Mouse (Mus musculus): ENCODE measurements around the gene Krtap1-4. TPM values are rescaled to one million over a fixed set of nuclear protein-coding genes. Genes with fewer than 3 reads are reported as not detected.
"Not testable (repeated sequence)": the region's sequence is repeated elsewhere in the genome, so short reads cannot be mapped to it uniquely, and the experiment has no call there.

Gene Krtap1-4
- polyA plus RNA-seq (2016; fragmentation: Nextera tagmentation; extraction: Ambion mirVana), result not detected in 2 replicates

GRCm38 (mm10) chr11:99583245-99583704 is at the start of gene Krtap1-4:
Krtap1-4 (minus strand) TSS chr11:99583654.
- Histone ChIP-seq H3K9me3 (replicated peaks) (no peaks in the 10 kb centered on the region), H3K4me1 (no peaks in the 10 kb centered on the region), H3K36me3 (no peaks in the 10 kb centered on the region), H3K4me3 (no peak within 1 kb of the TSS), H3K27ac (no peak within 1 kb of the TSS), H3K27me3 (ENCODE audit: low read depth, poor library complexity, severe bottlenecking) (no peaks in the 10 kb centered on the region)
- no peak for DNase-seq (ENCODE audit: low spot score)
- 75% methylated on average over 5 of the region's 5 CpGs for WGBS

DNA sequence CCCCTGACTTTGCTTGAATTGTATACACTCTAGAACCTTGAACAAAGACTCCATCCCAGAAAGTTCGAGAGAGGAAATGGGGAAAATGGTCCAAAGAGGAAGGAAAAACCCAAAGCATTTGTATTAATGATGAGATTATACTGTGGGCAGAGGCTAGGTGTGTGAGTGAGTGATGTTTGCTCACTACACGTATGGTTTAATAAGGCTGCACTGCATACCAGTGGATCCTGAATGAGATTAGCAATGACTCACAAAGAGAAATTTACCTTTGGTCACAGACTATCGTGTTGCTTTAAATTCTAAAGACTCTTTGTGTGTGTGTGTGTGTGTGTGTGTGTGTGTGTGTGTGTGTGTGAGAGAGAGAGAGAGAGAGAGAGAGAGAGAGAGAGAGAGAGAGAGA is 47.4 kb upstream of the Krtap1-4 start:
- 85% methylated on average over 3 of the region's 3 CpGs for WGBS
- no peak overlapping the region for H3K27ac ChIP-seq
- H3K9me3 ChIP-seq (replicated peaks), result no peaks in the 10 kb centered on the region
- H3K36me3 ChIP-seq, result no peaks in the 10 kb centered on the region
- no peaks in the 10 kb centered on the region for H3K27me3 ChIP-seq (ENCODE audit: low read depth, poor library complexity, severe bottlenecking)
- H3K4me3 ChIP-seq, result no peak overlapping the region
- peaks cover 2% of the 10 kb centered on the region; the same call in 1 of the 2 replicates for H3K4me1 ChIP-seq
- no peak for DNase-seq (ENCODE audit: low spot score)

GRCm38 (mm10) chr11:99628138-99628537 is 44.7 kb upstream of the Krtap1-4 start, which contains the start of gene Krtap4-1:
Krtap4-1 (minus strand) TSS chr11:99628238.
- no peaks in the 10 kb centered on the region for H3K9me3 ChIP-seq (replicated peaks)
- no peak for DNase-seq (ENCODE audit: low spot score)
- no peaks in the 10 kb centered on the region for H3K4me1 ChIP-seq
- no peak within 1 kb of the TSS for H3K27ac ChIP-seq
- H3K36me3 ChIP-seq, result no peaks in the 10 kb centered on the region
- no peaks in the 10 kb centered on the region for H3K27me3 ChIP-seq (ENCODE audit: low read depth, poor library complexity, severe bottlenecking)
- WGBS, result 84% methylated on average over 4 of the region's 4 CpGs
- no peak within 1 kb of the TSS for H3K4me3 ChIP-seq

DNA sequence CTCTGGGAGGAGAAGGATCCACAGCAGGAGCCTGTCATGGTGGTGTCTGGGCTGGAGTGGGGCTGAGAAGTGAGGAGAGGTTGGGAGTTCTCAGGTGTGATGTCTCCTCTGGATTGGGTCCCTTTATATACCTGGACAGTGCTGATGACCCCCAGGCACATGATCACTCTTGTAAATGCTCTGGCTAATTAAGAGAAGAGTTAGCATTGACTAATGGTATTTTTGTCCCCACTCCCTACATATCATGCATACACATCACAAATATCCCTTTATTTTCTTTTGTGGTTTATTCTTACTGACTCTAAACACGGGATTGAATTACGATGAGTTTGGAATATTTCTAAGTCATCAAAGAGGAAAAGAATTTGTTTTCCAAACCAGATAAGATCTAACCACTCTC is 36.9 kb upstream of the Krtap1-4 start, which contains the start of gene Gm11562:
Gm11562 (minus strand) TSS at position 101 of the 400 bp plus-strand sequence.
- WGBS, result 93% methylated on average over 2 of the region's 2 CpGs
- no peak within 1 kb of the TSS for H3K4me3 ChIP-seq
- DNase-seq (ENCODE audit: low spot score), result no peak
- H3K27me3 ChIP-seq (ENCODE audit: low read depth, poor library complexity, severe bottlenecking), result no peaks in the 10 kb centered on the region
- H3K9me3 ChIP-seq (replicated peaks), result no peaks in the 10 kb centered on the region
- H3K4me1 ChIP-seq, result no peaks in the 10 kb centered on the region
- H3K36me3 ChIP-seq, result no peaks in the 10 kb centered on the region
- no peak within 1 kb of the TSS for H3K27ac ChIP-seq

GRCm38 (mm10) chr11:99614796-99615363 is 31.4 kb upstream of the Krtap1-4 start, which contains the start of gene Krtap2-4:
Krtap2-4 (minus strand) TSS chr11:99614846.
- DNase-seq (ENCODE audit: low spot score), result no peak
- no peak within 1 kb of the TSS for H3K27ac ChIP-seq
- no peaks in the 10 kb centered on the region for H3K9me3 ChIP-seq (replicated peaks)
- H3K4me3 ChIP-seq, result no peak within 1 kb of the TSS
- 80% methylated on average over 3 of the region's 3 CpGs for WGBS
- H3K4me1 ChIP-seq, result no peaks in the 10 kb centered on the region
- no peaks in the 10 kb centered on the region for H3K27me3 ChIP-seq (ENCODE audit: low read depth, poor library complexity, severe bottlenecking)
- no peaks in the 10 kb centered on the region for H3K36me3 ChIP-seq

DNA sequence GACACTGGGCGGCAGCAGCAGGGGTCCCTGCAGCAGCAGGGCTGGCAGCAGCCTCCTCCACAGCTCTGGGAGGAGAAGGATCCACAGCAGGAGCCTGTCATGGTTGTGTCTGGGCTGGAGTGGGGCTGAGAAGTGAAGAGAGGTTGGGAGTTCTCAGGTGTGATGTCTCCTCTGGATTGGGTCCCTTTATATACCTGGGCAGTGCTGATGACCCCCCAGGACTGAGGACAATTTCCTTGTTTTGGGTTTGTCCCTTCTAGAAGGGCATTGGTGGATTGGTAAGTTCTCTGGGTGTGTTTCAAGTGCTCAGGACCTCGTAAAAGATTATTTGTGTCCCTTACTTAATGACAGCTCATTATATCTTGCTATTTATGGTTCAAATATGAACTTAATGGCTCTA is 26.6 kb upstream of the Krtap1-4 start, which contains the start of gene Gm11937:
Gm11937 (minus strand) TSS at position 101 of the 400 bp plus-strand sequence.
- H3K36me3 ChIP-seq; H3K27ac ChIP-seq; H3K4me3 ChIP-seq; H3K9me3 ChIP-seq (replicated peaks); H3K4me1 ChIP-seq; H3K27me3 ChIP-seq (ENCODE audit: low read depth, poor library complexity, severe bottlenecking); DNase-seq (ENCODE audit: low spot score): not testable (repeated sequence)
- WGBS, result 72% methylated on average over 1 of the region's 2 CpGs

- Histone ChIP-seq H3K4me3 (no peak overlapping the region), H3K27me3 (ENCODE audit: low read depth, poor library complexity, severe bottlenecking) (no peaks in the 10 kb centered on the region), H3K27ac (no peak overlapping the region), H3K36me3 (no peaks in the 10 kb centered on the region), H3K4me1 (no peaks in the 10 kb centered on the region), H3K9me3 (replicated peaks) (no peaks in the 10 kb centered on the region)
- 73% methylated on average over 1 of the region's 1 CpGs for WGBS
- DNase-seq (ENCODE audit: low spot score), result no peak
These were observed 25.7 kb upstream of the Krtap1-4 start for GRCm38 (mm10) chr11:99609126-99609525.

- H3K4me3 ChIP-seq; H3K4me1 ChIP-seq; DNase-seq (ENCODE audit: low spot score); H3K27ac ChIP-seq; H3K36me3 ChIP-seq; H3K27me3 ChIP-seq (ENCODE audit: low read depth, poor library complexity, severe bottlenecking); H3K9me3 ChIP-seq (replicated peaks): not testable (repeated sequence)
- 52% methylated on average over 1 of the region's 1 CpGs for WGBS
These were observed 19.8 kb upstream of the Krtap1-4 start, which contains the start of gene Gm11938 for GRCm38 (mm10) chr11:99603208-99603607. Gm11938 (minus strand) TSS chr11:99603308.

GRCm38 (mm10) chr11:99597742-99598141 is 14.3 kb upstream of the Krtap1-4 start, which contains the start of gene Krtap9-3:
Krtap9-3 (minus strand) TSS chr11:99598105.
- H3K9me3 ChIP-seq (replicated peaks); DNase-seq (ENCODE audit: low spot score); H3K4me3 ChIP-seq; H3K27me3 ChIP-seq (ENCODE audit: low read depth, poor library complexity, severe bottlenecking); H3K36me3 ChIP-seq; H3K27ac ChIP-seq; H3K4me1 ChIP-seq: not testable (repeated sequence)
- WGBS, result 80% methylated on average over 6 of the region's 6 CpGs

DNA sequence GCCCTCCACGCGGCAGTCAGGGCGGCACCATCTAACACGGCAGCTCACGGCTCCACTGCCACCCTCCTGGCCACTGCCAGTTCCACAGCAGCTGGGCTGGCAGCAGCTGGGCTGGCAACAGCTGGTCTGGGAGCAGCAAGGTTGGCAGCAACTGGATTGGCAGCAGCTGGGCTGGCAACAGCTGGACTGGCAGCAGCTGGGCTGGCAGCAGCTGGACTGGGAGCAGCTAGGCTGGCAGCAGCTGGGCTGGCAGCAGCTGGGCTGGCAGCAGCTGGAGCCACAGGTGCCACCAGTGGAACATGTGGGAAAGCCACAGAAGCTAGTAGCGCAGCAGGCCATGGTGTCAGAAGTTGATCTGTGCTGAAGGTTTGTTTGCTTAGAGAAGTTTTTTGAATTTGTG is 7.5 kb upstream of the Krtap1-4 start, which contains the start of gene Krtap1-3:
Krtap1-3 (minus strand) TSS at position 359 of the 400 bp plus-strand sequence.
- Histone ChIP-seq H3K9me3 (replicated peaks) (no peaks in the 10 kb centered on the region), H3K27ac (no peak within 1 kb of the TSS), H3K36me3 (no peaks in the 10 kb centered on the region), H3K27me3 (ENCODE audit: low read depth, poor library complexity, severe bottlenecking) (no peaks in the 10 kb centered on the region), H3K4me1 (no peaks in the 10 kb centered on the region), H3K4me3 (no peak within 1 kb of the TSS)
- WGBS, result 87% methylated on average over 6 of the region's 6 CpGs
- no peak for DNase-seq (ENCODE audit: low spot score)

DNA sequence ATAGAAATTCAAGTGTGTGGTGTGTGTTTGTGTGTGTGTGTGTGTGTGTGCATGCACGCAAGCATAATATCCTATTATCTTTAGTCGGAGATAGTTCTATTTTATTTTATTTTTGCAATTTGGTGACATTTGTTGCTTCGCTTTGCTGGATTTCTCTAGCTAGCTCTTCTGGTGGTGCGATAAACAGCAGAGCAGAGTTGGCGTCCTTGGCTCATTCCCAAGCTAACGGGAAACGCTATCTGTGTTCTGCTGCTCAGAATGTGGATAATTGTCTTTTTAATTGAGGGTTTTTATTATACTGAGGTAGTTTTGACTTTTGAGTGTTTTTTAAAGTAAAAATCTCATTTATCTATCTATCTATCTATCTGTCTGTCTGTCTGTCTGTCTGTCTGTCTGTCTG is 1.6 kb upstream of the Krtap1-4 start:
- 95% methylated on average over 7 of the region's 7 CpGs for WGBS
- Histone ChIP-seq H3K27ac (no peak overlapping the region), H3K27me3 (ENCODE audit: low read depth, poor library complexity, severe bottlenecking) (no peaks in the 10 kb centered on the region), H3K36me3 (no peaks in the 10 kb centered on the region), H3K9me3 (replicated peaks) (no peaks in the 10 kb centered on the region), H3K4me1 (no peaks in the 10 kb centered on the region), H3K4me3 (no peak overlapping the region)
- DNase-seq (ENCODE audit: low spot score), result no peak

DNA sequence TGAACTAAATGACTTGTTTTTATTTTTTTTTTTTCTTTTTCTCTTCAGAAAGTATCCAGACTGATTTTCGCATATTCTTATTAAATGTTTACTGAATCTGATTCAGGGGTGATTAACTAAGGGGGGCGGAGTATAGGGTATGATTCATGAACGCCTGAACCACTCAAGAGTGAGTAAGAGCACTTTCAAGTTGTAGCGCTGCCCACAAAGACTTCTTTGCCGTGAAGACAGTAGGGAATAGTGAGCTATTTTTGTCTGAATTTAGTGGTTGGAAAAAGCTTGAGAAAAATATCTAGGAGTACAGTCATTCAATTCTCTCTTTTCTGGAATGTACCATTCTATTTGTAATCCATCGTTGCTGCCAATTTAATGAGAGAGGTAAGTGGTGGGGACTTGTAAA is 1.9 kb downstream of the Krtap1-4 start:
- Histone ChIP-seq H3K4me1 (no peaks in the 10 kb centered on the region), H3K27me3 (ENCODE audit: low read depth, poor library complexity, severe bottlenecking) (no peaks in the 10 kb centered on the region), H3K36me3 (no peaks in the 10 kb centered on the region), H3K9me3 (replicated peaks) (no peaks in the 10 kb centered on the region), H3K4me3 (no peak overlapping the region), H3K27ac (no peak overlapping the region)
- DNase-seq (ENCODE audit: low spot score), result no peak
- 88% methylated on average over 6 of the region's 6 CpGs for WGBS

- no peaks in the 10 kb centered on the region for H3K9me3 ChIP-seq (replicated peaks)
- H3K4me3 ChIP-seq, result no peak overlapping the region
- no peaks in the 10 kb centered on the region for H3K4me1 ChIP-seq
- no peaks in the 10 kb centered on the region for H3K36me3 ChIP-seq
- H3K27ac ChIP-seq, result no peak overlapping the region
- no peak for DNase-seq (ENCODE audit: low spot score)
- H3K27me3 ChIP-seq (ENCODE audit: low read depth, poor library complexity, severe bottlenecking), result no peaks in the 10 kb centered on the region
- WGBS, result 95% methylated on average over 5 of the region's 5 CpGs
These were observed 2.4 kb downstream of the Krtap1-4 start for GRCm38 (mm10) chr11:99581051-99581450.
